Mouse (Mus musculus) cerebellum, adult 2 months (tissue): ENCODE data around the gene Tmem156.

Source experiments
- CTCF ChIP-seq: fragments of 200-500 bp; IDR thresholded peaks from 2 replicates; pipeline ENCODE4 v1.5.1; 2011; ENCODE audit warnings: low read depth, mild to moderate bottlenecking, control low read depth, low read length, moderate library complexity, borderline replicate concordance; ENCODE audit not compliant: insufficient read depth
- POLR2A ChIP-seq: fragments of 200-500 bp; IDR thresholded peaks from 2 replicates; pipeline ENCODE4 v1.6.1; 2011; ENCODE audit warnings: low read length, control low read depth, borderline replicate concordance; ENCODE audit not compliant: insufficient read depth

DNA sequence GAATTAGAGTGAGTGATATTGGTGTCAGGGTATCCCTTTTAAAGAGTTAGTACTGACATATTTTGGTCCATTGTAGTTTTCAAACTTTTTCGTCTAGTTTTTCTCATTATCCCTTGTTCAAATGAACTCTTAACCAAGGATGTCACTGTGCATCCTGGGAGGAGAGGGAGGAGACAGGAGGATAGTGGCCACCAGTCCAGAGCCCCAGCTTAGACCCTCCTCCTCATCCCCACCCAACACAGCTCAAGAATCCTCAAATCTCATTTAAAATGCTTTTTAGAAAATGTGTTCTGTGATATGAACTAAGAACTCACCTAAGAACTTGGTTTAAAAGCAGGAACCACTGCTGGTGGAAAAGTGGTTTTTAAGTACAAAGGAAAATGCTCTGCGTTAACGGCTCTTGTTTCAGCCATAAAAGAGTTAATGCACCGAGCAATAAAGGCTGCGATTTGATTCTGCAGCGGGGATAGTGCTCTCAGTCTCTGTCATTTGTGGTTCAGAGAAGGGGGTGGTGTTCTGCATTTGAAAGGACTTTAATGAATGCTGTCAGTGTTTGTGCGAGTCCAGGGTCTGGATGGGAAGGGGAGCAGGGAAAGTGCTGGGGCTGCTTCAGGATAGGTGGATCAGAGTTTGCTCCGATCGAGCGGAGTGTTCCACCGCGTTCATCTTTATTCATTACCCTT, 38.7 kb upstream of the Tmem156 start:
- TF ChIP-seq POLR2A (no peak), CTCF (no peak)
